Mouse (Mus musculus) testis, adult 2 months (tissue): ENCODE data around the gene Pik3r1.

Experiments
- CTCF ChIP-seq: fragments of 200-500 bp; IDR thresholded peaks from 2 replicates; pipeline ENCODE4 v1.5.1; 2012; ENCODE audit warnings: low read depth, mild to moderate bottlenecking, inconsistent platforms, low read length, moderate library complexity; ENCODE audit not compliant: control insufficient read depth, insufficient read depth, insufficient replicate concordance
- POLR2A ChIP-seq: fragments of 200-500 bp; IDR thresholded peaks from 2 replicates; pipeline ENCODE4 v1.6.1; 2012; ENCODE audit warnings: low read depth, mild to moderate bottlenecking, inconsistent platforms, low read length, moderate library complexity; ENCODE audit not compliant: control insufficient read depth

- no peak for TF ChIP-seq CTCF
- no peak for TF ChIP-seq POLR2A
Measured at GRCm38 (mm10) chr13:101742596-101742995, 25.4 kb downstream of the Pik3r1 start.
